Mouse (Mus musculus): Measurements from ENCODE around the gene B3gnt9.

- no peak for TF ChIP-seq CTCF (IDR thresholded peaks at IDR 0.05; ENCODE audit: low read depth, low read length)
- no peak for TF ChIP-seq POLR2A (IDR thresholded peaks at IDR 0.05; ENCODE audit: extremely low read depth, insufficient read depth, low read length)
Measured at GRCm38 (mm10) chr8:105206766-105207275, 48.1 kb downstream of the B3gnt9 start.

Measured in liver, adult 2 months (tissue).